Mouse (Mus musculus): Measurements from ENCODE around the gene Anxa6. TPM values are rescaled to one million over a fixed set of nuclear protein-coding genes. Genes with fewer than 3 reads are reported as not detected.

Anxa6 gene
- total and polyA plus RNA-seq, 3 experiments, result 47.0 to 49.4 TPM; not detected in 1

- Histone ChIP-seq H3K4me3 (ENCODE audit: control insufficient read depth in 1 of 2, insufficient read depth in 1 of 2, low read depth in 2 of 2, low read length in 2 of 2) (no peak overlapping the region), H3K36me3 (ENCODE audit: control insufficient read depth in 1 of 2, insufficient read depth in 2 of 2, low read length in 2 of 2) (no peaks in the 10 kb centered on the region), H3K27me3 (ENCODE audit: control insufficient read depth in 1 of 2, insufficient read depth in 2 of 2, low read length in 2 of 2) (no peaks in the 10 kb centered on the region), H3K27ac (ENCODE audit: control insufficient read depth, low read depth, low read length) (no peak overlapping the region), H3K9ac (ENCODE audit: control insufficient read depth, low read depth, low read length, poor library complexity, severe bottlenecking) (no peak overlapping the region), H3K4me1 (ENCODE audit: control insufficient read depth in 1 of 2, insufficient read depth in 2 of 2, low read length in 2 of 2) (no peaks in the 10 kb centered on the region), H3K9me3 (replicated peaks; ENCODE audit: insufficient read depth, low read length) (no peaks in the 10 kb centered on the region), H3K79me2 (ENCODE audit: control insufficient read depth, insufficient read depth, low read length, poor library complexity) (no peaks in the 10 kb centered on the region)
- no peak for DNase-seq (ENCODE audit: low read depth, low spot score)
- TF ChIP-seq USF2 (IDR thresholded peaks at IDR 0.05; ENCODE audit: borderline replicate concordance in 1 of 2, insufficient read depth in 1 of 2, low read depth in 1 of 2, low read length in 2 of 2) (no peak), MAZ (IDR thresholded peaks at IDR 0.05; ENCODE audit: low read depth, low read length) (no peak), NRF1 (IDR thresholded peaks at IDR 0.05; ENCODE audit: insufficient read depth, low read depth, low read length, poor library complexity, severe bottlenecking) (no peak), EP300 (IDR thresholded peaks at IDR 0.05; ENCODE audit: low read depth in 1 of 2, low read length in 2 of 2) (no peak), POLR2AphosphoS2 (IDR thresholded peaks at IDR 0.05; ENCODE audit: low read length) (no peak), ZMIZ1 (IDR thresholded peaks at IDR 0.05; ENCODE audit: low read depth, low read length) (no peak), JUND (IDR thresholded peaks at IDR 0.05; ENCODE audit: low read depth, low read length) (no peak), SMC3 (IDR thresholded peaks at IDR 0.05; ENCODE audit: low read depth, low read length) (no peak), ETS1 (IDR thresholded peaks at IDR 0.05; ENCODE audit: low read depth, low read length) (no peak), SIN3A (IDR thresholded peaks at IDR 0.05; ENCODE audit: low read length) (no peak), POLR2AphosphoS5 (IDR thresholded peaks at IDR 0.05; ENCODE audit: borderline replicate concordance, low read depth, low read length) (no peak), UBTF (IDR thresholded peaks at IDR 0.05; ENCODE audit: borderline replicate concordance, insufficient read depth, low read depth, low read length) (no peak), USF1 (IDR thresholded peaks at IDR 0.05; ENCODE audit: low read depth, low read length) (no peak), CTCF (IDR thresholded peaks at IDR 0.05 in 2 of 3, conservative IDR thresholded peaks at IDR 0.05 in 1 of 3; ENCODE audit: control insufficient read depth in 1 of 3, insufficient read depth in 1 of 3, low read depth in 2 of 3, low read length in 3 of 3, poor library complexity in 1 of 3, severe bottlenecking in 1 of 3) (no peak), TBP (IDR thresholded peaks at IDR 0.05; ENCODE audit: low read depth, low read length) (no peak), MAX (IDR thresholded peaks at IDR 0.05; ENCODE audit: low read length) (no peak)
Measured at GRCm38 (mm10) chr11:54985086-54985485, 48.2 kb downstream of the Anxa6 start.

- Histone ChIP-seq H3K36me3 (ENCODE audit: control insufficient read depth in 1 of 2, insufficient read depth in 2 of 2, low read length in 2 of 2) (no peaks in the 10 kb centered on the region), H3K79me2 (ENCODE audit: control insufficient read depth, insufficient read depth, low read length, poor library complexity) (no peaks in the 10 kb centered on the region), H3K4me3 (ENCODE audit: control insufficient read depth in 1 of 2, insufficient read depth in 1 of 2, low read depth in 2 of 2, low read length in 2 of 2) (no peak overlapping the region), H3K27ac (ENCODE audit: control insufficient read depth, low read depth, low read length) (no peak overlapping the region), H3K27me3 (ENCODE audit: control insufficient read depth in 1 of 2, insufficient read depth in 2 of 2, low read length in 2 of 2) (no peaks in the 10 kb centered on the region), H3K9me3 (replicated peaks; ENCODE audit: insufficient read depth, low read length) (no peaks in the 10 kb centered on the region), H3K9ac (ENCODE audit: control insufficient read depth, low read depth, low read length, poor library complexity, severe bottlenecking) (no peak overlapping the region), H3K4me1 (ENCODE audit: control insufficient read depth in 1 of 2, insufficient read depth in 2 of 2, low read length in 2 of 2) (no peaks in the 10 kb centered on the region)
- TF ChIP-seq UBTF (IDR thresholded peaks at IDR 0.05; ENCODE audit: borderline replicate concordance, insufficient read depth, low read depth, low read length) (no peak), CHD2 (IDR thresholded peaks at IDR 0.05; ENCODE audit: low read length) (no peak), USF2 (IDR thresholded peaks at IDR 0.05; ENCODE audit: borderline replicate concordance in 1 of 2, insufficient read depth in 1 of 2, low read depth in 1 of 2, low read length in 2 of 2) (no peak), JUND (IDR thresholded peaks at IDR 0.05; ENCODE audit: low read depth, low read length) (no peak), TAL1 (IDR thresholded peaks at IDR 0.05; ENCODE audit: low read length) (no peak), SMC3 (IDR thresholded peaks at IDR 0.05; ENCODE audit: low read depth, low read length) (no peak), MAFK (IDR thresholded peaks at IDR 0.05; ENCODE audit: borderline replicate concordance, low read depth, low read length) (no peak), POLR2AphosphoS5 (IDR thresholded peaks at IDR 0.05; ENCODE audit: borderline replicate concordance, low read depth, low read length) (no peak), ETS1 (IDR thresholded peaks at IDR 0.05; ENCODE audit: low read depth, low read length) (no peak), ZMIZ1 (IDR thresholded peaks at IDR 0.05; ENCODE audit: low read depth, low read length) (no peak), USF1 (IDR thresholded peaks at IDR 0.05; ENCODE audit: low read depth, low read length) (no peak), E2F4 (IDR thresholded peaks at IDR 0.05; ENCODE audit: borderline replicate concordance, low read depth, low read length) (no peak)
- no peak for DNase-seq (ENCODE audit: low read depth, low spot score)
Measured at GRCm38 (mm10) chr11:54984581-54984980, 48.7 kb downstream of the Anxa6 start.
